Mouse (Mus musculus) spleen, adult 18-20 months (tissue): ENCODE data around the gene Krtap4-16.
"Not testable (repeated sequence)": the region's sequence is repeated elsewhere in the genome, so short reads cannot be mapped to it uniquely, and the experiment has no call there.

Source experiments
- DNase-seq, 2 experiments: peaks; one replicate each; pipeline ENCODE4 v3.0.0; 2022; ENCODE audit warnings: mixed read lengths in 2 of 2

Krtap4-16 gene

DNA sequence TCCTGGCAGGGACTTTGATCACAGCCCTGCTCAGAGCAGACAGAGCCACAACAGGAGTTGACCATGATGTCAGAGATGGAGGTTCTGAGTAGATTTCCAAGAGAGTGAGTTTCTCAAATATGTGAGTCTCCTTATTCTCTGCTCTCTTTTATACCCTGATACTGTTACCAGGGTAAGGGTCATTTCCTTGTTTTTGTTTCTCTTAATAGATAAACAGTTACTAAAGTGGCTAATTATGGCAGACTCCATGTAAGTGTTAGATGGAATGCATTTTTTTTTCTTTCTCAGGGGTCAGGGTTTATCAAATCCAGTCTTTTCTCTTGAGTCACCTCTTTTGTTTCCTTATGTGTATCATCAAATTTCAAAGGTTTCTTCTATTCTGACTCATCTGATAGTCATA is at the start of gene Krtap4-16:
Gene Krtap4-16, minus strand, starts transcription at position 101 of the 400 bp plus-strand sequence.
- DNase-seq: no peak

DNA sequence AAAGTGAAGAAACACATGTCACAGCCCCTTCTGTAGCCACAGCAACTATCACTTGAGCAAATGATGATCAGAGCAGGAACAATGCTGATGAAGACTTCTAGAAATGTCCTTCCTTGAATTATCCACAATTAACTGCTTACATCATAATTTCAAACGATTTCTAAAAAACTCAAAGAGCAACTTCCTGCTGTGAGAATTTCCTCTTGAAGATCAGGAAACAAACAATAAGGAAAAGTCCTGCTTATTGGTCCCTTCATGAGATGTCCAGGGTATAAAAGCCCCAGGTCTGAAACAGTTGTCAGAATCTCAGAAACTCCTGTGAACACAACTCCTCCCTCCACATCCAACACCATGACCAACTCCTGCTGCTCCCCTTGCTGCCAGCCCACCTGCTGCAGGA is 27.5 kb upstream of the Krtap4-16 start, which contains the start of gene Gm11567:
Gene Gm11567, plus strand, starts transcription at position 301 of the 400 bp plus-strand sequence.
- DNase-seq: not testable (repeated sequence)

DNA sequence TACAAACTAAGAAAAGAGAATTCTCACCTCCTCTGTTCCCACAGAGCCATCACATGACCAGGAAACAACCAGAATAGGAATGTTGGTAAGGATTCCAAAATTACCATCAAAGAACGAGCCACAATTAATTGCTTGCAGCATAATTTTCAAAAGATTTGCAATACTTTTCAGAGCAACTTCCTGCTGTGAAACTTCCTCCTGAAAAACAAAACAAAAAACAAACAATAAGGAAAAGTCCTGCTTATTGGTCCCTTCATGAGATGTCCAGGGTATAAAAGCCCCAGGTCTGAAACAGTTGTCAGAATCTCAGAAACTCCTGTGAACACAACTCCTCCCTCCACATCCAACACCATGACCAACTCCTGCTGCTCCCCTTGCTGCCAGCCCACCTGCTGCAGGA is 21.7 kb upstream of the Krtap4-16 start, which contains the start of gene Krtap9-1:
Gene Krtap9-1, plus strand, starts transcription at position 301 of the 400 bp plus-strand sequence.
- not testable (repeated sequence) for DNase-seq

DNA sequence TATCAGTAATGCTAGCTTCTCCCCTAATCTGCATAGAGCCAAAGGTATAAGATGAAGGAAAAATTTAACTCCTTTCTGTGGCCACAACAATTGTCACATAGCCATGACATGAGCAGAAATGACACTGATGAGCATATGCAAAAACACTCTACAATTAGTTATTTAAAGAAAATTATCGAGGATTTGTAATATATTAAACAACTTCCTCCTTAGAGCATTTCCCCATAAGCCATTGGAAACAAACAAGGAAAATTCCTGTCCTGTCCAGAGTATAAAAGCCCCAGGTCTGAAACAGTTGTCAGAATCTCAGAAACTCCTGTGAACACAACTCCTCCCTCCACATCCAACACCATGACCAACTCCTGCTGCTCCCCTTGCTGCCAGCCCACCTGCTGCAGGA is 12.8 kb upstream of the Krtap4-16 start, which contains the start of gene Gm11559:
Gene Gm11559, plus strand, starts transcription at position 301 of the 400 bp plus-strand sequence.
- DNase-seq: not testable (repeated sequence)

DNA sequence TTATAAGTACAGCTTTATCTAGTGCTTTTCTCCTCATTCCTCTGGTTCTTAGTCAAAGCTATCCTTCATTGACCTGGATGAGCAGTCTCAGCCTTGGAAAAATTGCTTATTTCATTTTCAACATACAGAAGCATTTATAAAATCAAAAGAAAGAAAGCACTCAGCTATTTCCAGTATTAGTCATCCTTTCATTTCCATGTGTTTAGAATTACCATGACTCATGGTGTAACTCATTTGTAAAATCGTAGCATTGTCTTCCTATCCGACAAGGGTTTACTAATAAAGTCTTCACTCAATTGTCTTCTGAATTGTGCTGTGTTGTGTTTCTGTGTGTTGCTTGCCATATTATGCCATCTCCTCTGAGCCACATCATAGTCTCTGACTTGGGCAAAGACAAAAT is 7.4 kb upstream of the Krtap4-16 start:
- no peak for DNase-seq

DNA sequence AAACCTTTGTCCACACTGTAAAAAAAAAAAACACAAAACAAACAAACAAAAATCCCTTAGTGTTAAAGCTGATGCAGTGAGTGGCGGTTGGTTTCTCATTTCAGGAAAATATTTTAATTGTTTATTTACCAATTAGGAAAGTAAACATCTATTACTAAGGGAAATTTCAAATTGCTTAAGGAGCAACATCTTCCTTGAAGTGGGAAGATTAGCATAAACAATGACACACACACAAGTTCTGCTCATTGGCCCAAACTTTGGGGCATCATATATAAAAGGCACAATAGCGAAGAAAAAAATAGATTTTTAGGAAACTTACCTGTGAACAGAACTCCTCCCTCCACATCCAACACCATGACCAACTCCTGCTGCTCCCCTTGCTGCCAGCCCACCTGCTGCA is 6.2 kb upstream of the Krtap4-16 start, which contains the start of gene Gm11568:
Gene Gm11568, plus strand, starts transcription at position 301 of the 400 bp plus-strand sequence.
- DNase-seq: no peak

DNA sequence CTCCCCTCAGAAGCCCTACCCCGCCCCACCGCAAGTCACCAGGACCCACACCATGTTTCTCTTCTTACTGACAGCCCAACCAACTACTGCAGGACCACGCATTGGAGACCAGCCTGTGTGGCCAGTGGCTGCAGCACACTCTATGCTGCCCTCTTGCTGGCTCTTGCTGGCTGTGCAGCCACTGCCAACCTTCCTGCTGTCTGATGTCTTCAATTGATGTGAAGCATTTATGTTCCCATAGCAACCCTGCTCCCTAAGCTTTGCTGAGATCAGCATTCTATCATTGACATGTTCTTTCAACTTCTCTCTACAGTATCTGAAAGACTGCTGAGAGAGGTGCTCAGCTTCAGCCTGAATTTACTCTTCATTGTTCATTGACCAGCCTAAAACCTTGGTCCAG is 2.7 kb upstream of the Krtap4-16 start:
- DNase-seq: no peak

DNA sequence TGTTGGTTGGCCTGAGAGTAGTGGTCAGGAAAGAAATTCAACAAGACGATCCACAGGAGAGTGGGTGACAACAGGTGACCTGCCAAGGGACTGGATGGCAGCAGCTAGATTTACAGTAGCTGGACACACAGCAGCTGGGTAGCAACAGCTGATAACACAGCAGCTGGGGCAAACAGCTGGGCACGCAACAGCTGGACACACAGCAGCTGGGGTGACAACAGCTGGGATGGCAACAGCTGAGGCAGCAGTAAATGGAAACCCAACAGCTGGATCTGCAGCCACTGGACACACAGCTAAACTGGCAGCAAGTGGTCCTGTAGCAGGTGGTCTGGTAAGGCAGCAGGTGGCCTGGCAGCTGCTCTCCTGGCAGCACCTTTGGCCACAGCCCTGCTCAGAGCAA is 4.7 kb downstream of the Krtap4-16 start:
- DNase-seq: no peak

DNA sequence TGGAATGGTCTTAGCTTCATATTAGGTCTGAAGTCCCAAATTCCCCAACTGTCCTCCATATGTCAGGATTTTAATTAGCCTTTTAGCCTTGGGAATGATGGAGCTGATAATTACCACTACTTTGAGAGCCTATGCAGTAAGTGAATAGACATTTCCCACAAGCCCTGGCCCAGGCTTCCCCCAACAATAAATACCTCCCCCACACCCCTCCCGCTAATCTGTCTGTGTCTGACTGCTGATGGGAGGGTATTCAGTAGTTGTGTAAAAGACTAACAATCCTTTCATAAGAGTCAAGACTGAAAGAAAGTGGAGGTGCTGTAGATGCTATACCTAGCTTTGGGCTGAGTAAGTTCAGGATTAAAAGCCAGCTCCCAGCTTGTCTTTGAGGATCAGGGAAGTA is 9.2 kb downstream of the Krtap4-16 start:
- no peak for DNase-seq

DNA sequence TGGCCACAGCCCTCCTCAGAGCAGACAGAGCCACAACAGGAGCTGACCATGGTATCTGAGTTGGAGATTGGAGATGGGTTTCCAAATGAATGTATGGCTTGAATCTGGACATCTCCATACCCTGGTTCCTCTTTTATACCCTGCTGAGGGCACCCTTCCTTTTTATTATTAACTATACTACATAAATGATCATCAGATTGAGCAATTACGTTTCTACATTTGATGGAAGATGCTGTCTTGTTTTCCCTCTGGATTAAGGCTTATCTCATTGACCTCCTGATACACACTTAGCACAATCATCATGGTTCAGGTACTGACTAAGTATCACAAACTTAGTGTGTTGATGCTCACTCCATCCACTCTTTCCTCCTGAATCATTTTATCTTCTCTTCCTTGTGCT is 13.4 kb downstream of the Krtap4-16 start, which contains the start of gene 2300003K06Rik:
Gene 2300003K06Rik, minus strand, starts transcription at position 101 of the 400 bp plus-strand sequence.
- DNase-seq: no peak

DNA sequence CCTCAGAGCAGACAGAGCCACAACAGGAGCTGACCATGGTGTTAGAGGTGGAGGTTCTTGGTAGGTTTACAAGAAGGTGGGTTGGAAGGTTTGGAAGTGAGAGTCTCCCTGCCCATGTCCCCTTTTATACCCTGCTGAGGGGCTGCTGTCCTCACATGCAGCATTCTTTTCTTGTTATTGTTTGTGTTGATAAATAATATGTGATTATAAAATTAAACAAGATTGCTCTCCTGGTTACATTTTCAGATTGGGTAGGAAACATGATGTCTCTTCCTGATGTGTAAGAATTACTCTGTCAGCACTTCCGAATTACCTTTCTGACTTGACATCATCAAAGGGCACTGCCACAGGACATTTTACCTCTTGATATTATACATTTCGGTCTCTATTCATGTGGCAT is 35.8 kb downstream of the Krtap4-16 start, which contains the start of gene Gm11564:
Gene Gm11564, minus strand, starts transcription at position 101 of the 400 bp plus-strand sequence.
- not testable (repeated sequence) for DNase-seq

DNA sequence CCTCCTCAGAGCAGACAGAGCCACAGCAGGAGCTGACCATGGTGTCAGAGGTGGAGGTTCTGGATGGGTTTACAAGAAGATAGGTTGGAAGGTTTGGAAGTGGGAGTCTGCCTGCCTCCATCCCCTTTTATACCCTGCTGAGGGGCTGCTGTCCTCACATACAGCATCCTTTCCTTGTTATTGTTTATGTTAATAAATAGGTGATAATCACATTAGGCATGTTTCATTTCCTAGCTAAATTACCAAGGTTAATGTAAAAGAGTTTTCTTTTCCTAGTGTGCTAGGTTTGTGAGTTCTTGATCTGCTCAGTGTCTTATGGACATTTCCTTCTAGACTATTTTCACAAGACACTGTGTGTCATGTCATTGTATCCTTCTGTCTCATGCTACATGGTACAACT is 41.6 kb downstream of the Krtap4-16 start, which contains the start of gene Krtap4-13:
Gene Krtap4-13, minus strand, starts transcription at position 101 of the 400 bp plus-strand sequence.
- not testable (repeated sequence) for DNase-seq

DNA sequence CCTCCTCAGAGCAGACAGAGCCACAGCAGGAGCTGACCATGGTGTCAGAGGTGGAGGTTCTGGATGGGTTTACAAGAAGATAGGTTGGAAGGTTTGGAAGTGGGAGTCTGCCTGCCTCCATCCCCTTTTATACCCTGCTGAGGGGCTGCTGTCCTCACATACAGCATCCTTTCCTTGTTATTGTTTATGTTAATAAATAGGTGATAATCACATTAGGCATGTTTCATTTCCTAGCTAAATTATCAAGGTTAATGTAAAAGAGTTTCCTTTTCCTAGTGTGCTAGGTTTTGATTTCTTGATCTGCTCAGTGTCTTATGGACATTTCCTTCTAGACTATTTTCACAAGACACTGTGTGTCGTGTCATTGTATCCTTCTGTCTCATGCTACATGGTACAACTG is 47.1 kb downstream of the Krtap4-16 start, which contains the start of gene Gm11554:
Gene Gm11554, minus strand, starts transcription at position 101 of the 400 bp plus-strand sequence.
- DNase-seq: not testable (repeated sequence)
